Mouse (Mus musculus) G1E (cell line): Measurements from ENCODE around the gene Celf2. TPM values are rescaled to one million over a fixed set of nuclear protein-coding genes. Genes with fewer than 3 reads are reported as not detected.

Experiments
- ATAC-seq: 2 replicates; pipeline ENCODE4 v1.8.0; 2016; ENCODE audit warnings: mild to moderate bottlenecking; ENCODE audit not compliant: insufficient number of reproducible peaks, poor library complexity, low FRiP score, severe bottlenecking; ENCODE audit errors: extremely low read depth
- DNase-seq: peaks from one replicate; pipeline ENCODE4 v3.0.0; 2012; ENCODE audit warnings: low spot score
- H3K27me3 ChIP-seq: 2 replicates; pipeline ENCODE4 v1.6.1; 2012; ENCODE audit warnings: mild to moderate bottlenecking, low read length, inconsistent platforms; ENCODE audit not compliant: insufficient read depth
- H3K36me3 ChIP-seq: replicated peaks from 2 replicates; pipeline ENCODE3; 2012; ENCODE audit warnings: mild to moderate bottlenecking, inconsistent platforms
- H3K4me1 ChIP-seq: 2 replicates; pipeline ENCODE4 v1.6.1; 2012; ENCODE audit warnings: low read depth, low read length, inconsistent platforms, mixed read lengths; ENCODE audit not compliant: insufficient read depth
- H3K4me3 ChIP-seq: 2 replicates; pipeline ENCODE4 v1.5.1; 2012; ENCODE audit warnings: low read depth, mild to moderate bottlenecking, inconsistent platforms, low read length, moderate library complexity, mixed read lengths
- H3K9me3 ChIP-seq: replicated peaks from 2 replicates; pipeline ENCODE4 v1.6.1; 2012; ENCODE audit warnings: inconsistent platforms
- CTCF ChIP-seq: IDR thresholded peaks from 2 replicates; pipeline ENCODE4 v1.5.1; 2012; ENCODE audit warnings: low read depth, low read length, inconsistent platforms, mixed read lengths
- GATA1 ChIP-seq: IDR thresholded peaks from 2 replicates; pipeline ENCODE4 v1.6.1; 2012; ENCODE audit warnings: borderline replicate concordance, low read length, inconsistent platforms, mixed read lengths
- GATA2 ChIP-seq: IDR thresholded peaks from 2 replicates; pipeline ENCODE4 v1.6.1; 2012; ENCODE audit warnings: low read depth, low read length, inconsistent platforms, borderline replicate concordance
- POLR2AphosphoS5 ChIP-seq: IDR thresholded peaks from 2 replicates; pipeline ENCODE4 v1.6.1; 2012; ENCODE audit warnings: low read depth, low read length, inconsistent platforms; ENCODE audit not compliant: insufficient replicate concordance
- TAL1 ChIP-seq: conservative IDR thresholded peaks from 2 replicates; pipeline ENCODE4 v1.6.1; 2012; ENCODE audit warnings: low read depth, low read length, inconsistent platforms, mixed read lengths
- polyA plus RNA-seq: library from polyadenylated mRNA; stranded (reverse); fragments of >175 nt; gene quantifications from 2 replicates; pipeline ENCODE4 v1.2.3, GENCODE M21; 2012
- total RNA-seq, 2 experiments: library from RNA; stranded (forward) in 1 of 2; stranded (reverse) in 1 of 2; fragments of 200-1000 nt in 1 of 2; fragments of >200 nt in 1 of 2; fragmentation: Nextera tagmentation in 1 of 2; gene quantifications; 2 replicates each; pipeline ENCODE4 v1.2.3; 2014 to 2017

Celf2 gene
- total and polyA plus RNA-seq, 3 experiments, result 0.86 to 45.1 (median 14.2) TPM

GRCm38 (mm10) chr2:7367738-7368137 is 141.6 kb downstream of the Celf2 start:
- no peaks in the 10 kb centered on the region for H3K4me1 ChIP-seq
- H3K4me3 ChIP-seq, result no peak overlapping the region
- H3K9me3 ChIP-seq, result no peaks in the 10 kb centered on the region
- H3K27me3 ChIP-seq, result no peaks in the 10 kb centered on the region
- ATAC-seq (no peak), DNase-seq (no peak)
- TF ChIP-seq TAL1 (no peak), GATA1 (no peak), CTCF (no peak), GATA2 (no peak), POLR2AphosphoS5 (no peak)
- H3K36me3 ChIP-seq, result no peaks in the 10 kb centered on the region

- no peak for DNase-seq
- no peaks in the 10 kb centered on the region for H3K36me3 ChIP-seq
- no peak for TF ChIP-seq POLR2AphosphoS5
- TF ChIP-seq TAL1, result no peak
- TF ChIP-seq GATA1, result no peak
- no peaks in the 10 kb centered on the region for H3K9me3 ChIP-seq
- no peak overlapping the region for H3K4me3 ChIP-seq
- no peaks in the 10 kb centered on the region for H3K27me3 ChIP-seq
- no peak for ATAC-seq
- H3K4me1 ChIP-seq, result no peaks in the 10 kb centered on the region
These were observed 149.8 kb downstream of the Celf2 start for GRCm38 (mm10) chr2:7359557-7359956.

GRCm38 (mm10) chr2:7358816-7359215 is 150.5 kb downstream of the Celf2 start:
- Histone ChIP-seq H3K9me3 (no peaks in the 10 kb centered on the region), H3K36me3 (no peaks in the 10 kb centered on the region), H3K4me3 (no peak overlapping the region), H3K4me1 (no peaks in the 10 kb centered on the region), H3K27me3 (no peaks in the 10 kb centered on the region)
- DNase-seq, result no peak
- TF ChIP-seq GATA2 (no peak), GATA1 (no peak), POLR2AphosphoS5 (no peak), TAL1 (no peak)
- ATAC-seq, result no peak

- Histone ChIP-seq H3K36me3 (no peaks in the 10 kb centered on the region), H3K9me3 (no peaks in the 10 kb centered on the region), H3K4me1 (no peaks in the 10 kb centered on the region), H3K4me3 (no peak overlapping the region), H3K27me3 (no peaks in the 10 kb centered on the region)
- no peak for TF ChIP-seq CTCF
- no peak for ATAC-seq
- no peak for DNase-seq
These were observed 158.1 kb downstream of the Celf2 start for GRCm38 (mm10) chr2:7351234-7351633.

GRCm38 (mm10) chr2:7346703-7347461 is 162.5 kb downstream of the Celf2 start:
- no peaks in the 10 kb centered on the region for H3K9me3 ChIP-seq
- no peaks in the 10 kb centered on the region for H3K4me1 ChIP-seq
- TF ChIP-seq POLR2AphosphoS5 (no peak), TAL1 (no peak)
- H3K27me3 ChIP-seq, result no peaks in the 10 kb centered on the region
- DNase-seq, result no peak
- no peak for ATAC-seq
- no peaks in the 10 kb centered on the region for H3K36me3 ChIP-seq
- H3K4me3 ChIP-seq, result no peak overlapping the region

- no peak for TF ChIP-seq CTCF
- no peak for TF ChIP-seq GATA2
- TF ChIP-seq TAL1, result no peak
- TF ChIP-seq POLR2AphosphoS5, result no peak
- no peak for TF ChIP-seq GATA1
- H3K4me3 ChIP-seq, result no peak overlapping the region
- H3K36me3 ChIP-seq, result no peaks in the 10 kb centered on the region
- no peaks in the 10 kb centered on the region for H3K4me1 ChIP-seq
- no peaks in the 10 kb centered on the region for H3K27me3 ChIP-seq
- DNase-seq (no peak), ATAC-seq (no peak)
- H3K9me3 ChIP-seq, result no peaks in the 10 kb centered on the region
These were observed 164.4 kb downstream of the Celf2 start for GRCm38 (mm10) chr2:7344951-7345350.

- Histone ChIP-seq H3K27me3 (no peaks in the 10 kb centered on the region), H3K36me3 (no peaks in the 10 kb centered on the region), H3K4me3 (no peak overlapping the region), H3K4me1 (no peaks in the 10 kb centered on the region), H3K9me3 (no peaks in the 10 kb centered on the region)
- DNase-seq (no peak), ATAC-seq (no peak)
- TF ChIP-seq POLR2AphosphoS5, result no peak
- no peak for TF ChIP-seq CTCF
- TF ChIP-seq GATA2, result no peak
- TF ChIP-seq TAL1, result no peak
- TF ChIP-seq GATA1, result no peak
These were observed 166.4 kb downstream of the Celf2 start for GRCm38 (mm10) chr2:7342911-7343478.
